In genomic region chr5:35949061-35949460, GRCm38 (mm10) we compare ENCODE assay signal across 15 mouse cellular contexts.
"Had no signal": no experiment of that assay in that cellular context is flagged by ENCODE, and none has a peak within 500 bp of the region (broad histone marks: within the 10 kb centered on the region; RNA-seq: fewer than 3 reads in every experiment).

No protein-coding gene starts in this region.

- H3K9ac ChIP-seq: liver, embryonic 13.5 days; midbrain, embryonic 13.5 days; neural tube, embryonic 13.5 days had no signal

- H3K9me3 ChIP-seq: liver, embryonic 13.5 days; megakaryocyte, embryonic 14.5 days; midbrain, embryonic 10.5 days; midbrain, embryonic 13.5 days; neural tube, embryonic 13.5 days had no signal

- ATAC-seq: midbrain, embryonic 13.5 days; midbrain, embryonic 16.5 days had no signal

- H3K4me2 ChIP-seq: liver, embryonic 13.5 days; midbrain, embryonic 13.5 days; neural tube, embryonic 13.5 days had no signal

- H3K4me3 ChIP-seq: layer of hippocampus, adult 2 months; liver, embryonic 13.5 days; megakaryocyte, embryonic 14.5 days; midbrain, embryonic 10.5 days; midbrain, embryonic 13.5 days; myocyte; neural tube, embryonic 13.5 days had no signal

- H3K36me3 ChIP-seq: liver, embryonic 13.5 days had no signal

- H3K27me3 ChIP-seq: liver, embryonic 13.5 days; midbrain, embryonic 13.5 days; neural tube, embryonic 13.5 days had no signal

- H3K4me1 ChIP-seq: liver, embryonic 13.5 days; megakaryocyte, embryonic 14.5 days had no signal

- H3K27ac ChIP-seq: layer of hippocampus, adult 2 months; liver, embryonic 13.5 days; midbrain, embryonic 13.5 days; neural tube, embryonic 13.5 days had no signal

- DNase-seq: kidney, postnatal 25 days; layer of hippocampus, adult 9-11 months; liver, embryonic 13.5 days; lung, adult 2 months; lung, postnatal 36 days; retina, postnatal 1 day; thymus, adult 18-20 months; thymus, postnatal 36 days had no signal
